Mouse (Mus musculus) gastrocnemius, postnatal 25 days (tissue): Measurements from ENCODE around the gene Arpc5. TPM values are rescaled to one million over a fixed set of nuclear protein-coding genes. Genes with fewer than 3 reads are reported as not detected.

ENCODE experiments used
- DNase-seq: peaks from one replicate; pipeline ENCODE4 v3.0.0; 2022
- total RNA-seq, 2 experiments: library from RNA; stranded (reverse); gene quantifications; 1 replicate in 1 of 2; 2 replicates in 1 of 2; pipeline ENCODE4 v1.2.3; 2021

The Arpc5 gene
- total RNA-seq, 2 experiments from 2014 or later: 13.6 to 18.5 TPM

- DNase-seq: peak; percentile 36
Observed at GRCm38 (mm10) chr1:152815265-152815701, 48.9 kb downstream of the Arpc5 start.

GRCm38 (mm10) chr1:152817027-152817769 lies 50.9 kb downstream of the Arpc5 start:
- DNase-seq: no peak

- DNase-seq: peak; percentile 63
Observed at GRCm38 (mm10) chr1:152817794-152818193, 51.5 kb downstream of the Arpc5 start.

- no peak for DNase-seq
Observed at GRCm38 (mm10) chr1:152819558-152819957, 53.2 kb downstream of the Arpc5 start.

- no peak for DNase-seq
Observed at GRCm38 (mm10) chr1:152820911-152821695, 54.8 kb downstream of the Arpc5 start.

GRCm38 (mm10) chr1:152821746-152822145 lies 55.4 kb downstream of the Arpc5 start:
- no peak for DNase-seq

GRCm38 (mm10) chr1:152824206-152824605 lies 57.9 kb downstream of the Arpc5 start:
- DNase-seq: no peak

Other genes with a start within 250 kb of the Arpc5 start
- gene Apobec4, start 16.0 kb upstream of the Arpc5 start, total RNA-seq: not detected
- gene Rgl1, start 191 bp upstream of the Arpc5 start, total RNA-seq: 10 to 100 TPM; 12.1 TPM
- 1 to 10 TPM; 1.2 TPM for gene Ncf2, start 33.7 kb downstream of the Arpc5 start, total RNA-seq
- 10 to 100 TPM; 30.3 to 31.5 TPM for gene Smg7, start 136.1 kb downstream of the Arpc5 start, total RNA-seq
- under 1 TPM; 0.38 to 0.72 TPM for gene Nmnat2, start 188.5 kb downstream of the Arpc5 start, total RNA-seq